Mouse (Mus musculus) left cerebral cortex, adult 9 months (tissue): Measurements from ENCODE around the gene Rassf8.
A peak's percentile ranks its signal among the peaks of the same experiment; 100 is the strongest.

Experiments
- DNase-seq, 2 experiments: peaks; one replicate each; pipeline ENCODE4 v3.0.0; 2022; ENCODE audit warnings: low spot score in 2 of 2

The Rassf8 gene

DNA sequence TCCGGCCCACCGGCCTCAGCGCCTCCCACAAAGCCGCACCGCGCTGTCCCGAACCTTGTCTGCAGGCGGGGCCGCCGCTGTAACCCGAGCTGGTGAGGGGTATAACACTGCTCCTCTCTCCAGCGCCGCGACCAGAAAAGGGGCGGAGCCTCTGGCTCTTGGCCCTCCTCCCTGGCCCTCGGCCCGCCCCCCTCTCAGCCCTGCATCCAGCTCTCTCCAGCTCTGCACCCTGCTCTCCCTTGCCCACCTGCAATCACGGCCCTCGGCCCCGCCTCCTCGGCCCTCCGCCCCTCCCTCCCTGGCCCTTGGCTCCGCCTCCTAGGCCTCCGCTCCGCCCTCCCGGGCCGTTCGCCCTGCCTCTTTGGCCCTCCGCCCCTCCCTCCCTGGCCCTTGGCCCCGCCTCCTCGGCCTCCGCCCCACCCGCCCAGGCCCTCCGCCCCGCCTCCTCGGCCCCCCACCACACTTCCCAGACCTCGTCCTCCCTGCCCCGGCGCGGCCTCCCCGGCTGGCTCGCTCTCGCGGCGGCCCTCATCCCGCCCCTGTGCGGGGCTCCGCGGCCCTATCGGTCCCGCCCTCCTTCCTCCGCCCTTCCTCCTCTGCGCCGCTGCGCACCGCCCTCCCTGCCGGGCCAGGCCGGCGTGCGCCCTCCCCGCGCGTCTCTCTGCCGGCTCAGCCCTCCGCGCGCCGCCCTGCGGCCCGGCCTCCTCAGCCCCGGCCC lies at the start of gene Rassf8:
Rassf8 (plus strand) TSS at position 617 of the 718 bp plus-strand sequence.
- peak; percentile 47 to 70 for DNase-seq

- DNase-seq = no peak
Observed at GRCm38 (mm10) chr6:145701021-145701540, 45.5 kb upstream of the Rassf8 start.

DNA sequence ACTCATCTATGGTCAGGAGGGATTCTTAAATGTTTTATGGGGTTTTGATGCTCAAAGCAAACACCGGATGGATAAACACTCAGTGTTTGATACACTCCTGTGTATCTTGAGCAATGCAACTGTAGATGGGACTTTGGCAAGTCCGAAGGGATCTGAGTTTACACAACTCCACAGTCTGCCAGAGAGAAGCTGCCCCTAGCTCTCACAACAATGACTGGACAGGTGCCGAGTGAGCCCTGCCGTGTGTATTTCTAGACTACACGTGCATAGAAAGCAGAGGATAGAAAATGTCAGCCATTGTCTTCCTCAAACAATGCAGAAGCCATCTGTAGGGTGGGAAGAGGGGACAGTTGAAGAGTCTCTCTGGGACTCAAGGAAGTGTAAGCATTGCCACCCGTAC lies 42.9 kb upstream of the Rassf8 start:
- no peak for DNase-seq

DNA sequence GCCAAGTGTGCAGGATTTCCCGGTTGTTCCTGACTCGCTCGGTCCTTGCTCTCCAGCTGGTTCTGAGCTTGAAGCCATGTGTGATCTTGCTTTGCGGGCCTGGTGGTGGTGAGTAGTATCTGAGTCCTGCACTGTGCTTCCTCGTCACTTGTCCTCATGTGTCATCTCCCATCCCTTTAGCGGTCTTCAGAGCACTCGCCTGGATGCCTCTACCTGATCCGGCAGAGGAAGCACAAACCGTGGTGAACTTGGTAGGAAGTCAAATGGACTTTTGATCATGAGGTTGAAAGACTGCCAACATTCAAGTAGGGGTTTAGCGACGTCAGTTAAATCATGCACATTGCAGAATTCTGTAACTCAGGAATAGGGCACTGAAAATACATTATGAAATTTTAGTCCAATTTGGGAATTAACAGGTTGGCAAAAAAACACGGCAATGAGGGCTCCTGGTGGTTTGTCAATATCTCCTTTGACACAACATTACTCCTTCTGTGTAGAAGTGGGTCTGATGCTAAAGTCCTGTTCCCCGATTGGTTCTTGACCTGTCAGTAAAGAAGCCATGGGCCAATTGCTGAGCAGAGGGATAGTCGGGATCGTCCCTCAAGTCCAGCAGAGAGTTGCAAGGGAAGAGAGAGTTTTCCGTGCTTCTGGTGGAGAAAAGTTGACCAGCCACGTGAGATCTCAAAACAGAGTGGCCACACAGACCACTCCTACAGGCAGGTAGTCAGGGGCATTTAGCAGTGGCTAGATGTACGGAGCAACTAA lies 36.4 kb upstream of the Rassf8 start:
- DNase-seq = no peak

DNA sequence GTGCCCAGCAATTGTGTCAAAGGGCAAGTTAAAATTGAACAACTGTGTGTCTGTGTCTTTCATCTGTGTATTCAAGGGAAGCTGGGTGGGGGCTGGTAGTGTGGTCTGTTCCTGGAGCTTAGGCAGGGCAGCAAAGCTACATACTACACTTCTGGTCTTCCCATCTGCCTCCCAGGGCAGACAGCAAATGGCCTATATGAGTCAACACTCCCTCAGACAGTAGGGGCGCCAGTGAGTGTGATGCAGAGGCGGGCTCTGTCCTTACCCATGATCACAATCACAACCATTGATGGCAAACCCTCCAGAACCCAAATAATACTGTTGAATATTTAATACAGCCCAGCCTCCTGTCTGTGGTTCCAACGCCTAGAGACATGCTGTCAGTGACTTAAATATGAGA lies 35.8 kb upstream of the Rassf8 start:
- no peak for DNase-seq

GRCm38 (mm10) chr6:145711320-145711719 lies 35.2 kb upstream of the Rassf8 start:
- DNase-seq = no peak

DNA sequence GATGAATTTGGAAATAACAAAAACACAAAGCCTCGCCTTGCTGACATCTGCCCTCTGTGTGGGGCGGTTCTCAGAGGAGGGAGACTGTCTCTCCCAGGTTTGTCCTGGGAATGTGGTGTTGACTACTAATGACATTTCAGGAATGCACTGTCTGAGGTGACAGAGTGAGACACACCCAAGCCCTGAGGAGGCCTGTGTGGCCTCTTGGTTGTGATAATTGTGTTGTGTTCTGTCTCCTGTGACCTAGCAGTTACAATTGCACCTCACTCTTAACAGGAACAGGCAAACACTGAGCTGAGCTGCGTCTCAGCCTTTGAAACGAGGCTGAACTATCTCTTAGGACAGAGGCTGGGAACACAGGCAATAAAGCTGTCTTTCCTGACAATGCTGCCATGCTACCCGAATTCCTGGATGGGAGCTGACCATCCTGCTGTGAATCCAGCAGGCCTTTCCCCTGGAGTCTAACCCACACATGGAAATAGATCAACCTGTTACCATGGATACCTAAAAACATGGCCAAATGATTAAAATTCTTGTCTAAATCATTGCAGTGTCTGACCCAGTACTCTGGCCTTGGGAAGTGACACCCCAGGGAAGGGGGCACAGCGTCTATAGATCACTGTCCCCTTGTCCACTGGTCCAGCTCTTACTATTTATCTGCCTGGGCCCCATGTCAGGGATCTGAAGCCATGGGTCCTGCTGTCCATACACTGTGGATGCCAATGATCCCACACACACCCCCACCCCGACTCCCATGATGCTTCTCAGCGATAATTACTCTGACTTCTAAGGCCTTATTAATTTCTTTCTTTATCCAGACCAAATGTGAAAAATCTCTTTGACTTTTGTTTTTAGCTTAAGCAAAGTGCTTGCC lies 33.1 kb upstream of the Rassf8 start:
- DNase-seq = no peak

DNA sequence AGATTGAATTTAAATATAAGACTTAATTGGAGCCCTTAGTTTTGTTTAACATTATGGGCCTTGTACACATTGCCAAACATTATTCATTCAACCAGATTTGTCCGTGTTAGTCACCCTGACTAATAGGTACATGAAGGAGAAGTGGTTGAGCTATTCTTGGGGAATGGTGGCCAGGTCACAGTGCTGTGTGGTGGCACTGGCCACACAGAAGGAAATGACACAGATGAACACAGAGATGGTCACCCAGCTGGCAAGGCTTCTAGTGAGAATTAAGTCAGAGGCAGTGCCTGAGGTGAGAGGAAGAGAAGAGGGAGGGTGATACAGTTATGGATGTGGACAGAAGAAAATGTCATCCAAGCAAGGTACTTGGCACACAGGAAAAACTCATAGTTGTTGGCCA lies 32.4 kb upstream of the Rassf8 start:
- no peak for DNase-seq

- no peak for DNase-seq
Observed at GRCm38 (mm10) chr6:145722596-145722995, 24.0 kb upstream of the Rassf8 start.

GRCm38 (mm10) chr6:145723131-145723863 lies 23.3 kb upstream of the Rassf8 start:
- no peak for DNase-seq

GRCm38 (mm10) chr6:145725849-145726248 lies 20.7 kb upstream of the Rassf8 start:
- DNase-seq = no peak

DNA sequence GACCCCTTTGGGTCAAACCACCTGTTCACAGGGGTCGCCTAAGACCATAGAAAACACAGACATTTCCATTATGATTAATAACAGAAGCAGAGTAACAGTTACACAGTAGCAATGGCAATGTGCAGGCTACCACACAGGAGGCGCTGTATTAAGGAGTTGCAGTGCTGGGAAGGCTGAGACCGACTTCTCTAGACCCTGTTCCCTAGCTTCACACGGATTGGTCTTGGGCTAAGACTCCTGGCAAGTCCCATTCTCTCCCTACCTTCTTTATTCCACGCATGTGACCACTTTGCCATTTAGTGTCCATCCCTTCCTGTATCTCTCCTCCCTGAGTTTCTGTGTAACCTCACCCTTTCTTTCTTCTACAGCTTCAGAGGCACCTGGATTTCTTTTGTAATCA lies 19.6 kb upstream of the Rassf8 start:
- no peak for DNase-seq

DNA sequence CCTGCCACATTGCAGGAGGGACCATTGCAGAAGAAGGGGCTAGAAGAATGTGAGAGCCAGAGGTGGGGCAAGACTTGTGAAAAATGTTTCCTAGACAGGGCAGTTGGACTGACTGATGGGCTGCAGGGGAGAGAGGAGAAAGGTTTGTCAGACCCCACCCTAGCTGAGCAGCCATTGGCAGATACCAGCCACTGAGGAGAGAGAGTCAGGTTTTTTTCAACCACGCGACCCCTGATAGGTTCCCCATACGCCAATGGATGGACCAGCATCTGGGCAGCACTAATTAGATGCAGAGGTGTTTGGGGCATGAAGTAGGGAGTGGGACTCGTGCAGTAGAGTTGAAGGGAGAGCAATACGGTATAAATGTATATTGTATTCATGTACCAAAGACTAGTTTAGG lies 13.7 kb upstream of the Rassf8 start:
- no peak for DNase-seq

GRCm38 (mm10) chr6:145733276-145733675 lies 13.3 kb upstream of the Rassf8 start:
- no peak for DNase-seq

DNA sequence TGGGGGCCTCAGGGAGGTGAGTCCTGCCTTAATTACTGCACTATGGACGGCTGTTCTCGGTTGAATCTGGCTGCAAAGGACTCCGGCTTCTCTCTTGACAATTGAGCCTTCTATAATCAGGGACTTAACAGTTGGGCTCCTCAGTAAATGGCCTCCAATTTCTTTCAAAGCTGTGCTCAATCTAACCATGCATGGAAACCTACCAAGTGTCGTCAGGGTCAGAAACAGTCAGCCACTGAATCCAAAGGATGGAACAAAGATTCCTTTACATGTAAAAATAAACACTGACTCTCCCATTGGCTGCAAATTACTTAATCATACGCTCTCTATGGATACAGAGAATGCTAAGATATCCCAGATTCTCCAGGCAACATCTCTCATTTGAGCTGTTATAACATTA lies 12.6 kb upstream of the Rassf8 start:
- DNase-seq = no peak

DNA sequence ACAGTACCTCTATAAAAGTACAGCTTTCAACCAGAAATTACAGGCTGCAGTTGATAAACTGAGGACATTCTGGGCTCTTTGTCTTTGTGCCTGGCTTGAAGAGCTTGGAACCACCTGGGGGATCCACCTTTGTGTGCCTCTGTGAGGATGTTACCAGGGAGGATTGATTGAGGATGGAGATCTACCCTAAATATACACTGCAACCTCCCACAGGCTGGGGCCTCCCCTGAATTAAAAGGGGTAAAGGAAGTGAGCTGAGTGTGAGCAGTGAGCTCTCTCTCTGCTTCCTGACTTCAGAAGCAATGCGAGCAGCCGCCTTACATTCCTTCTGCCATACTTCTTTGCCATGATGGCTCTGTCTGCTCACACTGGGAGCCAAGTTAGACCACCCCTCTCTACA lies 10.4 kb upstream of the Rassf8 start:
- no peak for DNase-seq

DNA sequence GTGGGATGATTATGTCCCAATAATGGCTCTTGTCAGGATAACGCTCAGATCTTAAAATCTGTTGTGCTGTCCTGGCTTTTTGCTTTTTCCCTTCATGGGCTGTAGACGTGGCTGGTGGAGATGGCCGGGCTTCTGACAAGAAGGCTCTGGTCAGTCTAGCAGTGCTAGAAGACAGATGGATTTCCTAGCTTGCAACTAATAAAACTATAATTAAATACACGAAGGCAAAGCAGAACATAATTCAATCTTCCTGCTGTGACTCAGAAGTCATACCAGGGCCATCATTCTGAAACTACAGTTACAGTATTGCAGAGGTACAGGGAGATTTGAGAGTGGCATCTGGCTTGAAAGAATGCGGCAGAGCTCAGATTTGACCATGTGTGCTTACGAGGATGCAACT lies 7.3 kb upstream of the Rassf8 start:
- no peak for DNase-seq

DNA sequence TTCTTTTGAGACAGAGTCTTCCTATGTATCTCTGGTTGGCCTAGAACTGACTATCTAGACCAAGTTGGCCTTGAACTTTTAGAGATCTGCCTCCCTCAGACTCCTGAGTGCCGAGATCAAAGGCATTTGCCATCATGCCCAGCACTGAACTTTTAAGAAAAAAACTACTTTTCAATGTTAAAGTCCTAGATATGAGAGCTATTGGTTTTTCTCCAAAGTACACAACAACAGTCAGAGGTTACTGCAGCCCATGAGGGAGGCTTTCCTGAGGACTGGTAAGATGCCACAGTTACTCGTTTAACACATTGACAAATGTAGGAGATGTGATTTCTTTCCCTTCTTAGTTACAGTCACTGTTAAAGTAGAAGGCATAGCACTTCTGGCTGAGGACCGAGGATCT lies 6.5 kb upstream of the Rassf8 start:
- DNase-seq = no peak

GRCm38 (mm10) chr6:145745291-145745690 lies 1.3 kb upstream of the Rassf8 start:
- no peak for DNase-seq

DNA sequence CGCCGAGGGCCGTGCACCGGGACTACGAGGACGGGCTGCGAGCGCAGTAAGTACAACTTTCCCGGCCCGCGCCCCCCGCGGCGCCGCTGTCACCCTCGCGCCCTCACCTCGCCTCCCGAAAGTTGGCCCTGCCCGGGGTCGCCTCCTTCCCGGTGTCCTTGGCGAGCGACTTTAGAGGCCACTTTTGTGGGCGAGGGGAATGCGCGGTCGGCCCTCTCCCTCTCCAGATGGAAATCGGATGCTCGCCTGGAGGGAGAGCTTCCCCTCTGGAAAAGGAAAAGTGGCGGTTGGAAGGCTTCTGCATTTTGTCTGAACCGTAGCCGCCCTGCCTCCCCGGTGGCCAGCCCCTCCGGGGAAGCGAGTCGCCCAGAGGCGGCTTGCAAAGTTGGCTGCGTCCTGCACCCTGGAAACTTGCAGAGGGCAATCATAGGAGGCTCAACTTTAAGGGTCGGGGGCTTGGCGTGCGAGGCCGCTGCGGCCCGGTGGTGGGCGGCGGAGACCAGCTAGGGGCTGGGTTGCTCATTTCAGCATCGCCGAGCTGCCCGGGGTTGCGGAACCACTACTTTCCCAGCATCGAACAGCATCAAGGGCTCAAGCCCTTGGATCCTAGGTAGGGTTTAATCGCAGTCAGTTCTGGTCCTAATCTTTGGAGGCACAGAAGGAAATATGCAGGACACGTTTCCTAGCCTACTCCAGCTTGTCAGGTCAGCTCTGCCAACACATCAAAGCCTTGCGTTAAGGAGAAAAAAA lies 548 bp downstream of the Rassf8 start:
- no peak for DNase-seq
